Mouse (Mus musculus) fibroblast of lung, adult 2 months (primary cell): Measurements from ENCODE around the gene Arhgap10.

Source experiments
- DNase-seq: peaks from one replicate; pipeline ENCODE4 v3.0.0-alpha.2; 2011; ENCODE audit warnings: low read depth

Gene Arhgap10

GRCm38 (mm10) chr8:77517301-77518200 is at the start of gene Arhgap10:
Arhgap10 (minus strand) TSS chr8:77517953.
- peak; percentile 20 for DNase-seq

GRCm38 (mm10) chr8:77561441-77561840 is 43.7 kb upstream of the Arhgap10 start:
- DNase-seq, result no peak

GRCm38 (mm10) chr8:77552491-77552890 is 34.7 kb upstream of the Arhgap10 start:
- DNase-seq, result no peak

GRCm38 (mm10) chr8:77549881-77550580 is 32.3 kb upstream of the Arhgap10 start:
- peak; percentile 16 for DNase-seq

GRCm38 (mm10) chr8:77549121-77549706 is 31.5 kb upstream of the Arhgap10 start, which contains the start of gene Prmt9:
Prmt9 (plus strand) TSS chr8:77549397.
- peak; percentile 80 for DNase-seq

- no peak for DNase-seq
Measured at GRCm38 (mm10) chr8:77545616-77546015, 27.9 kb upstream of the Arhgap10 start.

- no peak for DNase-seq
Measured at GRCm38 (mm10) chr8:77544428-77544827, 26.7 kb upstream of the Arhgap10 start.

GRCm38 (mm10) chr8:77543152-77543777 is 25.5 kb upstream of the Arhgap10 start:
- no peak for DNase-seq

- DNase-seq, result no peak
Measured at GRCm38 (mm10) chr8:77538256-77538655, 20.5 kb upstream of the Arhgap10 start.

- DNase-seq, result no peak
Measured at GRCm38 (mm10) chr8:77536821-77537220, 19.1 kb upstream of the Arhgap10 start.

- DNase-seq, result peak; percentile 56
Measured at GRCm38 (mm10) chr8:77535026-77535595, 17.4 kb upstream of the Arhgap10 start.

GRCm38 (mm10) chr8:77534358-77534992 is 16.7 kb upstream of the Arhgap10 start:
- no peak for DNase-seq

GRCm38 (mm10) chr8:77526130-77526529 is 8.4 kb upstream of the Arhgap10 start:
- DNase-seq, result no peak

- no peak for DNase-seq
Measured at GRCm38 (mm10) chr8:77524906-77525305, 7.2 kb upstream of the Arhgap10 start.

GRCm38 (mm10) chr8:77524018-77524615 is 6.4 kb upstream of the Arhgap10 start:
- DNase-seq, result no peak

- DNase-seq, result no peak
Measured at GRCm38 (mm10) chr8:77522984-77523383, 5.2 kb upstream of the Arhgap10 start.

GRCm38 (mm10) chr8:77521028-77521785 is 3.5 kb upstream of the Arhgap10 start:
- no peak for DNase-seq

GRCm38 (mm10) chr8:77520601-77521000 is 2.8 kb upstream of the Arhgap10 start:
- no peak for DNase-seq

- DNase-seq, result peak; percentile 20
Measured at GRCm38 (mm10) chr8:77518201-77519115, 705 bp upstream of the Arhgap10 start.
